Mouse (Mus musculus): ENCODE measurements around the gene Pnkp. TPM values are rescaled to one million over a fixed set of nuclear protein-coding genes. Genes with fewer than 3 reads are reported as not detected.

The Pnkp gene
- polyA plus RNA-seq, 1 experiment from 2014 or later, result 34.1 TPM

DNA sequence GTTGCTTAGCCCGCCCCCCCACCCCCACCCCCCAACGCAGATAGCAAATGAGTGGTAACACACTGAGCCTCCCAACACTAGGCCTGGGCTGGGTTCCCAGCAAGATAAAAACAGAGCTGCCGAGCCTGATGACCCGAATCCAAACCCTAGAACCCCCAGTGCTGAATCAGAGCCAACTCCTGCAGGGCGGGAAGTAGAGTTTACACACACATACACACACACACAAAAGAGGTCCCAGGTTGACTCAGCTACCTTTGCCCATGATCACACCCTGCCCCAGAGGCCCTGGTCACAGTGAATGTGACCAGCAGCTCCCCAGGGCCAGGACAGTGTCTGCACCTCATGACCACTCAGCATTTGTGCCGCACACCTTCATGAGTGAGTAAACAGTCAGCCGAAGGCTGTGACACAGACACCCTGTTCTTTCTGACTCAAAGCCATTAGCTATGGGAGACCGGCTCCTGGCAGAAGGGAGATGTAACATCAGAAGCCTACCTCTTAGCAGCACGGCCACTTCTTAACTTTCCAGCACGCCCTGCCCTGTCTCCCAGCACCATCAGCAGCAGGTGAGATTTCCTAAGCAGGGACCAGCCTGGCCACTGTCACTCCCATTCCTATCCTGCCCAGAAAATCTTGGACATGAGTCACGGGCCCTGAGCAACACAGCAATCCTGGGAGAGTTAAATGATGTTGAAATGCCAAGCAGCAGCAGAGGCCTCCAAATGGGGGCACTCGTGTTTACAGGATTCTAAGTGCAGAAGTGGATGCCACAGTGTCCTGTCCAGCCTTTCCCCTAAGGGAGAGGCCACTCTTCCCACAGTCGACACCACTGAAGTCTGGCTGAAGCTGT, 31.5 kb downstream of the Pnkp start:
- Histone ChIP-seq H3K4me3 (no peak overlapping the region), H3K4me2 (peak overlapping the region; percentile 24), H3K27me3 (no peaks in the 10 kb centered on the region), H3K27ac (0 out of 2 replicates have a peak overlapping the region, but pooled peaks have one; percentile 3), H3K36me3 (peaks cover 54% of the 10 kb centered on the region), H3K9me3 (no peaks in the 10 kb centered on the region), H3K4me1 (replicated peaks) (peaks cover 55% of the 10 kb centered on the region), H3K9ac (peak overlapping the region; percentile 53; the same call in 1 of the 2 replicates)
- no peak for ATAC-seq (ENCODE audit: low FRiP score)
- 82% methylated on average over 13 of the region's 13 CpGs for WGBS

DNA sequence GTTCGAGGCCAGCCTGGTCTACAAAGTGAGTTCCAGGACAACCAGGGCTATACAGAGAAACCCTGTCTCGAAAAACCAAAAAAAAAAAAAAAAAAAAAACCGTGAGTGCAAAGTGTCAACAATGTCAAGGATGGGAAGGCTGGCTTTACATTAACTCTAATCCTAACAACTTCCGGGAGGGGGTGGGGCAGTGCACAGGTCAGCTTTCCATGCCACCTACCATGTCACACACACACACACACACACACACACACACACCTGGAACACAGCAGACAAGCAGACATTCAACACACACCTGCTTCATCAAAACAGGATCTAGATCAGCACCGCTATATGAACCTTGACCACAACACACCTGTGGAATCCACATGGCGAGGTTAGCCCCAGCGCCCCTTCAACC, 33.2 kb downstream of the Pnkp start:
- ATAC-seq (ENCODE audit: low FRiP score), result no peak
- Histone ChIP-seq H3K9me3 (no peaks in the 10 kb centered on the region), H3K27me3 (no peaks in the 10 kb centered on the region), H3K4me3 (peak overlapping the region; percentile 90), H3K4me1 (replicated peaks) (peaks cover 70% of the 10 kb centered on the region), H3K4me2 (peak overlapping the region; percentile 91), H3K9ac (peak overlapping the region; percentile 95), H3K27ac (0 out of 2 replicates have a peak overlapping the region, but pooled peaks have one; percentile 99), H3K36me3 (peaks cover 39% of the 10 kb centered on the region)
- WGBS, result 77% methylated on average over 7 of the region's 7 CpGs

DNA sequence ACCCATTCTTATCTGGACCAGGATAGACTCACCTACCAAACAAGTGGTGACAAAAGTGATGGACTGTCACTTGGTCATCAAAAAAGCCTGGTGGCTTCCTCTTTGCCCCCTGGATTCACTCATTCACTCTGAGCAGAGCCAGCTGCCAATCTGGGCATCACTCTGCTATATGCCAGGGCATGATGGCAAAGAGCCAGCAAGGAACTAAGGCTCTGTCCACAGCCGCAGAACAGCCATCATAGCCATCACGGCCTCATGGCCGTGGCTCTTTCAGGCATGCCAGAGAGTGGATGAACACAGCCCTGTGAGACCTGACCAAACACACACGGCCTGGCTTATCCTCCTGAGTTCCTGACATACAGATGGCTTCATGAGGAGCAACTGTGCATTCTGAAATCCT, 33.8 kb downstream of the Pnkp start:
- Histone ChIP-seq H3K4me3 (peak overlapping the region; percentile 90), H3K4me1 (replicated peaks) (peaks cover 71% of the 10 kb centered on the region), H3K27ac (peak overlapping the region; percentile 99; the same call in 1 of the 2 replicates), H3K27me3 (no peaks in the 10 kb centered on the region), H3K9me3 (no peaks in the 10 kb centered on the region), H3K4me2 (peak overlapping the region; percentile 91), H3K9ac (peak overlapping the region; percentile 95), H3K36me3 (peaks cover 33% of the 10 kb centered on the region)
- no peak for ATAC-seq (ENCODE audit: low FRiP score)
- WGBS, result 49% methylated on average over 4 of the region's 4 CpGs

DNA sequence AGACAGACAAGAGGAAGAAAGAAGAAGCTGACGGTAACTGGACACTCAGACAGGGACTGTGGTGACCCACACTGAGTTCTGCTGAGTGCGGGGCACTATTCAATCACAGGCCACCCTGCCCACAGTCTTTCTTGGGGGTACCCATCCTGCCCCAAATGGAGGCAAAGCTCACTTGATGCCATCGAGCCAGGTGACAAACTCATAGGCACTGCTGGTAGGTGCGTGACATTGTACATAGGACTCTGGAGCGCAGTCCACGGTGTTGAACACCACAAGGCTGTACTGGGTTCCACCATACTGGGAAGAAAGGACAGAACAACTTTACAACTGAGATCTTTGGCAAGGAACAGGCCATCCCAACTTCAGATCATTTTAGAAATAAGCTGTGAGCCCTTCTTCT, 34.7 kb downstream of the Pnkp start:
- Histone ChIP-seq H3K4me2 (peak overlapping the region; percentile 91), H3K9me3 (no peaks in the 10 kb centered on the region), H3K27ac (peak overlapping the region; percentile 99), H3K9ac (peak overlapping the region; percentile 95), H3K36me3 (peaks cover 27% of the 10 kb centered on the region), H3K4me3 (peak overlapping the region; percentile 90), H3K27me3 (no peaks in the 10 kb centered on the region), H3K4me1 (replicated peaks) (peaks cover 76% of the 10 kb centered on the region)
- 15% methylated on average over 6 of the region's 6 CpGs for WGBS
- ATAC-seq (ENCODE audit: low FRiP score), result no peak

DNA sequence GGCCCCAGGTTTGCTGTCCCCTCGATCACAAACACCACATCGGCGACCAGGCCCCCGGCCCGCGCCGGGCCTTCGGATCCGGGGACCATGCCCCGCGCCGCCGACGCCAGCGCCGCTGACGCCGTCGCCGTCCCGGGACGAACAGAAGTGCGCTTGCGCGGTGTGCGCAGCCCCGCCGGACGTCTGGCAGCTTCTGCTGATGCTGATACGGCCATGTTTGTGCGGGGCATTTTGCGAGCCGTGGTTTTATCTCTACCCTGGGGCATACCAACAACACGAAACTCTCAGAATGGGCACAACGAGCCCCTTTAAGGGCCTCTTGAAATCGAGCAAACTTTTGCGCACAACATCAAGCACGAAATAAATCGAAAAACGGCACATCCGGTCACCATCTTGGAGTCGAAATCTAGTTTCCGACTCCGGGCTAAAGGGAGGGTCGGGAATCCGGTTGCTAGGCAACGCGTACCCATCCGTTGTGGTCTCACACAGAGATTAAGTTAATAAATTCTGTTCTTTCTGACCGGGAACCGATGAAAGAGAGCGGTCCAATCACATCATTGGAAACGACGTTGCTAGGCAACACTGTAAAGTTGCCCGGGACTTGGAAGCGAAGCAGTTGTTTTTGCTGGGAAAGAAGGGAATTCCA, 35.5 kb downstream of the Pnkp start, which contains the start of gene Med25:
Gene Med25, minus strand, starts transcription at position 437 of the 646 bp plus-strand sequence.
- peaks cover 76% of the 10 kb centered on the region for H3K4me1 ChIP-seq (replicated peaks)
- H3K27ac ChIP-seq, result peak within 1 kb of the TSS; percentile 99
- peak; percentile 71 for ATAC-seq (ENCODE audit: low FRiP score)
- peaks cover 19% of the 10 kb centered on the region for H3K36me3 ChIP-seq
- no peaks in the 10 kb centered on the region for H3K27me3 ChIP-seq
- H3K9ac ChIP-seq, result peak within 1 kb of the TSS; percentile 95
- H3K4me2 ChIP-seq, result peak within 1 kb of the TSS; percentile 91
- H3K9me3 ChIP-seq, result no peaks in the 10 kb centered on the region
- H3K4me3 ChIP-seq, result peak within 1 kb of the TSS; percentile 90
- WGBS, result under 1% methylated on average over 56 of the region's 56 CpGs

DNA sequence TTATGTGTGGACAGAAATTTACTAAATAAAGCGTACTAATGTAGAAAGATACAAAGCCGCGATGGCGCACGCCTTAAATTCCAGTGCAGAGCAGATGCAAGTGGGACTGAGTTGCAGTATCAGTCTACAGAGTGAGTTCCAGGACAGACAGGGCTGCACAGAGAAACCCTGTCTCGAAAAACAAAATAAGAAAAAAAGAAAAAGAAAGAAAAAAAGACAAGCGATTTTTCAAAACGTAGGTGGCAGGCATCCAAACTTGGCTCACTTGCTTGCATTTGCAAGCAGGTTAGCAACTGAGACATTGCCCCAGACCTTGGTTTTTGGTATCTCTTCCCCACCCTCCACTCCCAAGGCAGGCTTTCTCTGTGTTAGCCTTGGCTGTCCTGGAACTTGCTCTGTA, 36.3 kb downstream of the Pnkp start:
- Histone ChIP-seq H3K27me3 (no peaks in the 10 kb centered on the region), H3K4me1 (replicated peaks) (peaks cover 78% of the 10 kb centered on the region), H3K27ac (peak overlapping the region; percentile 90), H3K9ac (peak overlapping the region; percentile 62), H3K36me3 (peaks cover 16% of the 10 kb centered on the region), H3K4me3 (peak overlapping the region; percentile 27), H3K9me3 (no peaks in the 10 kb centered on the region), H3K4me2 (peak overlapping the region; percentile 91)
- WGBS, result 15% methylated on average over 8 of the region's 8 CpGs
- ATAC-seq (ENCODE audit: low FRiP score), result no peak

DNA sequence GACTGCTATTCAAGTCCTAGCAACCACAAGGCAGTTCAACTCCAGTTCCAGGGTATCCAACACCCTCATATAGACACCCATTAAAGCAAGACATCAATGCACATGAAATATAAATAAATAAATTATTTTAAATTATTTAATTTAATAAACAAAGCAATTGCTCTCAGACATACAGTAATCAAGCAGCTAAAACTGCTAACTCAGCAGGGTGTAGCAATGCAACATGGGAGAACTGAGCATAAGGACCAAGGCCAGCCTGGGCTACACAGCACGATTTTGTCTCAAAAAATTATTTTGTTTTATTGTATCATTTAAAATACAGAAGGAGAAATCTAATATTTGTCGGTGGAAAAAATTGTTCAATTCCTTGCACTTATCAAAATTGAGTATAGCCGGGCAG, 37.2 kb downstream of the Pnkp start:
- Histone ChIP-seq H3K27ac (peak overlapping the region; percentile 93), H3K9me3 (no peaks in the 10 kb centered on the region), H3K4me2 (no peak overlapping the region), H3K36me3 (peaks cover 12% of the 10 kb centered on the region), H3K9ac (no peak overlapping the region), H3K27me3 (no peaks in the 10 kb centered on the region), H3K4me1 (replicated peaks) (peaks cover 75% of the 10 kb centered on the region), H3K4me3 (no peak overlapping the region)
- WGBS, result 88% methylated on average over 3 of the region's 3 CpGs
- ATAC-seq (ENCODE audit: low FRiP score), result no peak

DNA sequence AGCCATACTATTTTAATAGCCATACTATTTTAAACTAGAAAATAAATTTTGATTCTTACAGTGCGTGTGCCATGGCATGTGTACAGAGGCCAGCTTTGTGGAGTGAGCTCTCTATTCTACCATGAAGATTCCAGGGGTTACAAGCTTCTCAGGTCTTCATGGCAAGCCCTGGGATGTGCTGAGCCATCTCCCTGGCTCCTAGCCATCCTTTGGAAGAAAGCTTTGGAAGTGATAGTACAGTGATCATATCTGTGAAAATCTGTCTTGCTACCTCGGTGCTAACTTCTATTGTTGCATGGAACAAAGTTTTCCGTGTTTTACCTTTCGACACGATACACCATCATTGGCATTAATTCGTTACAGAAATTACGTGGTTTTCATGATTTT, 38.3 kb downstream of the Pnkp start:
- H3K27ac ChIP-seq, result peak overlapping the region; percentile 93
- peak overlapping the region; percentile 56 for H3K4me3 ChIP-seq
- H3K9me3 ChIP-seq, result no peaks in the 10 kb centered on the region
- H3K4me2 ChIP-seq, result peak overlapping the region; percentile 80
- no peak overlapping the region for H3K9ac ChIP-seq
- peaks cover 67% of the 10 kb centered on the region for H3K4me1 ChIP-seq (replicated peaks)
- no peaks in the 10 kb centered on the region for H3K27me3 ChIP-seq
- no peak for ATAC-seq (ENCODE audit: low FRiP score)
- peaks cover 16% of the 10 kb centered on the region for H3K36me3 ChIP-seq
- WGBS, result 24% methylated on average over 7 of the region's 7 CpGs

DNA sequence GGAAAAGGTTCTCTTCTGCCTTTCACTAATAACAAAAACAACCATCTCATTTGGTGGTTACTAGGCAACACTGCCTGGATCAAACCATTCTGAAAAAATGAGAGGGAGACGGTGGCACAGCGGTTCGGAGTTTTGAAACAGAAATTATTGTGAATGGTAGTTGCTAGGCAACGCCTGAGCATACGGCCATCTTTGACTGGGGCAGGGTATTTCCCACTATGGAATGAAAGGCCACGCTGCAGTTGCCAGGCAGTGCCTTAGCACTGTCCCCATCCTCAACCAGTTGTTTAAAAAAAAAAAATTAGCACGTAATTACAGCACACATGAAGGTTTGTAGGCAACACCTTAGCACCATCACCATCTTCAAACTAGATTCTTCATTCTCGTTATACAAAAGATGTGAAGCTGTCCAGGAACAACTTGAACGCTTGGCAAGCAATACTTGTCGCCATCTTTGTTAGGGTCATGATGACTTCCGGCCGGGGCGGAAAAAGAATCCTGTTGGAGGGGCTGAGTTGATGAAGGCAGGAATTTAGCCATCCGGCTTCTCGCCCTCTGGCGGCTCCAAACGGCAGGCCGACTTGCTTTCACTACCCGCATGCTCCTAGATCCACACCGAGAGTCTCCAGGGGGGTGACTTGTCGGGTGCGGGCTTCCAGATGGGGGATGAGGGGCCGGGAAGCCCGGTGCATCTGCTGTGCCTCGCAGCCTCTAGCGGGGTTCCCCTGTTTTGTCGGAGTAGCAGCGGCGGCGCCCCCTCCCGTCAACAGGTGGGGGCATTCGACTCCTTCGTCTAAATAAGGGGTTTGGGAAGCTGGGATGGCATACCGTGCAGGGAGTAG, 38.9 kb downstream of the Pnkp start, which contains the start of gene Fuz:
Gene Fuz, plus strand, starts transcription at position 487 of the 842 bp plus-strand sequence.
- Histone ChIP-seq H3K9ac (peak within 1 kb of the TSS; percentile 76), H3K9me3 (no peaks in the 10 kb centered on the region), H3K36me3 (peaks cover 22% of the 10 kb centered on the region), H3K27ac (peak within 1 kb of the TSS; percentile 93), H3K27me3 (no peaks in the 10 kb centered on the region), H3K4me3 (peak within 1 kb of the TSS; percentile 56), H3K4me2 (peak within 1 kb of the TSS; percentile 80), H3K4me1 (replicated peaks) (peaks cover 61% of the 10 kb centered on the region)
- peak; percentile 84 for ATAC-seq (ENCODE audit: low FRiP score)
- under 1% methylated on average over 34 of the region's 34 CpGs for WGBS

DNA sequence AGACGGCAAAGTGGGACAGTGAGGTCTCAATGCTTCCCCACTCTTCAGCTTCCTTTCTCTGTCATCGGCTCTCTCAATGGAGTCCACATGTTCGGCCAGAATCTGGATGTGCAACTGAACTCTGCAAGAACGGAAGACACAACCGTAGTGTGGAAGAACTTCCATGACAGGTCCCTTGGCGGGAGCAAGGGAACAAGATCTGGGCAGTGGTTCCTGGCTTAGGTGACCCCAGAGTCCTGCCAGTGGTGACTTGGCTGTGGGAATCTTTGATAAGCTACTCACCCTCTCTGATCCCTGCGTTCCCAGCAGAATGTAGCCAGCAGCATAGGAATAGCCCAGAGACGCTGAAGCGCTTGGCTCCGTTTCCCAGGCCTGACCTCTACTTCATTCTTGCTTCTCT, 39.6 kb downstream of the Pnkp start:
- H3K4me1 ChIP-seq (replicated peaks), result peaks cover 61% of the 10 kb centered on the region
- 28% methylated on average over 10 of the region's 10 CpGs for WGBS
- ATAC-seq (ENCODE audit: low FRiP score), result no peak

DNA sequence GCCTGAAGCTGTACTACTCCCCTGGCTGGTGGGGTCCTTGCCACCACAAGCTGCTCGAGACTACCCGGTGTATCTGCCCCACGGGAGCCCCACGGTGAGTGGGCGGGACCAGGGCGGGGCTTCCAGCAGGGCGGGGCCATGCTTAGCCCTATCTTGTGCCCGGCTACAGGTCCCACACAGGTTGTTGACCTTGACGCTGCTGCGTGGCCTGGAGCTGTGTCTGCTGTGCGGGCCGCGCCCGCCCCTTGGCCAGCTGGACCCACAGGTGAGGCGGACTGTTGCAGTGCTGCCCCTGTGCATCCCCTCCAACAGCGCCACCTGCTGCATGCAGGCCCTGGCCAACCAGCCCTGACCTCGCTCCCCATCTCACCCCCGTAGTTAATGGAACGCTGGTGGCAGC, 41.7 kb downstream of the Pnkp start:
- H3K4me1 ChIP-seq (replicated peaks), result peaks cover 53% of the 10 kb centered on the region
- H3K4me3 ChIP-seq, result no peak overlapping the region
- H3K9me3 ChIP-seq, result no peaks in the 10 kb centered on the region
- H3K36me3 ChIP-seq, result peaks cover 49% of the 10 kb centered on the region
- H3K4me2 ChIP-seq, result peak overlapping the region; percentile 30; the same call in 1 of the 2 replicates
- no peaks in the 10 kb centered on the region for H3K27me3 ChIP-seq
- H3K9ac ChIP-seq, result peak overlapping the region; percentile 76; the same call in 1 of the 2 replicates
- 39% methylated on average over 19 of the region's 19 CpGs for WGBS
- peak overlapping the region; percentile 4; the same call in 1 of the 2 replicates for H3K27ac ChIP-seq
- no peak for ATAC-seq (ENCODE audit: low FRiP score)

More for the DNA sequence above, 39.6 kb downstream of the Pnkp start:
- H3K27me3 ChIP-seq, result no peaks in the 10 kb centered on the region
- H3K36me3 ChIP-seq, result peaks cover 29% of the 10 kb centered on the region
- peak overlapping the region; percentile 80 for H3K4me2 ChIP-seq
- peak overlapping the region; percentile 56 for H3K4me3 ChIP-seq
- H3K27ac ChIP-seq, result peak overlapping the region; percentile 93
- H3K9ac ChIP-seq, result peak overlapping the region; percentile 76
- no peaks in the 10 kb centered on the region for H3K9me3 ChIP-seq

Data from hindbrain, embryonic 13.5 days (tissue).